Mouse (Mus musculus) R1 (cell line): ENCODE measurements at regions not wholly inside any gene's neighbourhood (a gene's known extent, or its start where the extent isn't known, plus 50 kb on each side); places are given as distances from the start of the nearest gene placed in this dataset.

ENCODE experiments used
- DNase-seq: peaks from one replicate; pipeline ENCODE4 v3.0.0-alpha.2; 2018; ENCODE audit warnings: low read depth, low spot score

GRCm38 (mm10) chr3:11323101-11323500 lies 987.6 kb upstream of the Gm38303 start:
- DNase-seq = no peak

- no peak for DNase-seq
Observed at GRCm38 (mm10) chr3:11293001-11293400, 957.5 kb upstream of the Gm38303 start.

GRCm38 (mm10) chr3:11261052-11261451 lies 925.6 kb upstream of the Gm38303 start:
- DNase-seq = no peak

GRCm38 (mm10) chr3:11213996-11214395 lies 878.5 kb upstream of the Gm38303 start:
- peak; percentile 83 for DNase-seq

- peak; percentile 90 for DNase-seq
Observed at GRCm38 (mm10) chr3:11212921-11213648, 877.6 kb upstream of the Gm38303 start.

GRCm38 (mm10) chr3:11212290-11212912 lies 876.9 kb upstream of the Gm38303 start:
- peak; percentile 98 for DNase-seq

- peak; percentile 97 for DNase-seq
Observed at GRCm38 (mm10) chr3:11210920-11211811, 875.7 kb upstream of the Gm38303 start.

- DNase-seq = no peak
Observed at GRCm38 (mm10) chr3:11174002-11174401, 838.5 kb upstream of the Gm38303 start.

GRCm38 (mm10) chr3:11155350-11155749 lies 819.9 kb upstream of the Gm38303 start:
- no peak for DNase-seq
